Mouse (Mus musculus) ZHBTc4 (cell line): Measurements from ENCODE around the gene Stmnd1.
"Not testable (repeated sequence)": the region's sequence is repeated elsewhere in the genome, so short reads cannot be mapped to it uniquely, and the experiment has no call there.

Experiments
- DNase-seq: peaks from one replicate; pipeline ENCODE4 v3.0.0-alpha.2; 2011; ENCODE audit warnings: low read depth, low spot score

The Stmnd1 gene

DNA sequence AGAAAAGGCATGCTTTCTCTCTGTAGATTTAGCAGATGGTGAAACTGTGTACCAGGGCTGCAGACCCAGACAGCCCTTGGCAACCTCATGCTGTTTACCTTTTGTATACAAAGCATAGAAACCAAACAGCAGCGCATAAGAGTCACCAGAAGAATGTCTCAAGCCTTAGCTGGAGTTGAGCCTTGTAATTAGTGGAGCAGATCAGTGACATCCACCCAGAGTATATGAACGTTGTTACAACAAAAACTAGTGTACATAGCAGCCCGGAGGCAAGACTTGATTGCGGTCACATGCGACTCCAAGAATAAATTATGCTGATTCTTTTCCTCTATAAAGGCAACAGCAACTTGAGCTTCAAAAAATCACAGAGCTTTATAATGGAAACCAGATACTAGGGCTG is 14.9 kb downstream of the Stmnd1 start:
- DNase-seq, result no peak

DNA sequence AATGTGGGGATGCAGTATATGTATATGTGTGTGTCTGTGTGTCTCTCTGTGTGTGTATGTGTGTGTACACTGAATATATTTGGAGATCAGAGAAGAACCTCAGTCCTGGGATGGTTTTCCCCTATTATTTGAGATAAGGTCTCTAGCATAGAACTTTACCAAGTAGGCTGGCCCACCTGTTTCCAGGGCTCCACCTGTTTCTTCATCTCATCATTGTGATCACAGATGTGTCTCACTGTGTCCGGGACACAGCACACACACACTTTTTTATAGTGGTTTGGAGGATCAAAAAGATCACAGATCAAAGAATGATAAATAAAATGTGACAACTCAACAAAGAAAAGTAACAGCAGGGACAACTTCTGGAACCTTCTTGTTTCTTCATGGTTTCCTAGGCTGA is 17.0 kb downstream of the Stmnd1 start:
- no peak for DNase-seq

DNA sequence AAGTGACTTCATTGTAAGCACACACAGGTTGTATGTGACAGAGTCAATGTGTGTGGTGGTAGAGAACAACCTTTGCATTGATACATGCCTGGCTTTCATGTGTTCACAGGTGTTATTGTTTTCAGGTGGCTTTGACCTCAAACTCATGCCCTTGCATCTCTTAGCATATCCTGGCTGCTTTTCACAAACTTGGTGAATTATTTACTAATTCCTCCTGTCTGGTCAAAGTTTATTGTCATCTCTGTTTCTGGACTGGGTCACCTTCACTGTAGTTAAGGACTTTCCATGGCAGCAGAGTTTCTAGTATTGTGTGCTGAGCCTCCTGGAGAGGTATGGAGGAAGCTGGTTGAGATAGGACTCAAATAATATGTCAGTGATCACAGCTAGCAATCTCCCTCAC is 20.8 kb downstream of the Stmnd1 start:
- no peak for DNase-seq

DNA sequence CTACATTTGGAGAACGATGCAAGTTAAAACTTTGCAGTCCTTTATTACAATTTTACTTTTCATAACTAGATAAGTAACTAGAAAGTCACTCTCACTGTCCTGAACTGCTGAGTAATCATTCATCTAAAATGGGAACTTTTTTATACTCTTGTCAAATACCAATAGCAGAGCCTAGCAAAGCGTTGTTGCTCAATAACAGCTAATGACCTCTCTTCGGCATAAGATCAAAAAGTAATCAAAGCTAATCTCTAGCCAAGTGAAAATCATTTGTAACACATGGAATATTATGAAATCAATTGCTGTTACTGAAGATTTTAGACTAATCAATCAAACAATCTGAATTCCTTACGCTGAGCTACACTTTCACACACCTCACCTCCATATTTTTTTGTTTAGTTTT is 24.2 kb downstream of the Stmnd1 start:
- no peak for DNase-seq

DNA sequence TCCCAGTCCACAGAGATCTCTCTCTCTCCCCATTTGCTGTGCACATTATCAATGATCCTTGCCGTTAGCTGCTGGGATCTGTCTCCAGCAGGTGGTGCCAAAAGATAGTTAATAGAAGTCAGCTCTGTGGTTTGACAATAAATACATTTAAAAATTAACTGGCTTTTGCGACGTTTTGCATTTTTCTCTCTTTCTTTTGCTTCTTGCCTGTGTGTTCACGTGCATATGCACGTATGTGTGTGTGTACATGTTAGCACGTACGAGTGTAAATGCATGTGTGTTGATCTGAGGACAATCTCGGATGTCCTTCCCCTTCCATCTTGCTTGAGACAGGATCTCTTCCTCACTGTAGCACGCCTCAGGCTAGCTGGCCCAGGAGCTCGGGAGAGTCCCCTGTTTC is 37.3 kb downstream of the Stmnd1 start:
- peak; percentile 60 for DNase-seq

DNA sequence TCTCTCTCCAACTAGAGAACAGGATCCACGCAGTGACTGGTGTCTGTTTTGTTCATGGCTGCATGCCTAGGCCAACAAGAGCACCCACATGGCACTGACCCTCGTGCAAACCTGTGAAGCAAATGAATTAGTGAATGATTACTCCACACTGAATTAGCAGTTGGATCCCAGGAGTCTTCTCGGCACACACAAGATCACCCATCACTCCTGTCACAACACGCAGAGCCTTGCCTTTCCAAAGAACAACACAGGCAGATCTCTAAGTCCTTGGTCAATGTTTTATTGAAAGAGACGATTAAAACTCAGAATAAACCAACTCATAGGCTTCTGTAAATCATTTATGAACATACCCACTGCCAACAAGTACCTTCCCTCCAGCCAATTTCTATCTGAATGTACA is 39.7 kb downstream of the Stmnd1 start:
- no peak for DNase-seq

DNA sequence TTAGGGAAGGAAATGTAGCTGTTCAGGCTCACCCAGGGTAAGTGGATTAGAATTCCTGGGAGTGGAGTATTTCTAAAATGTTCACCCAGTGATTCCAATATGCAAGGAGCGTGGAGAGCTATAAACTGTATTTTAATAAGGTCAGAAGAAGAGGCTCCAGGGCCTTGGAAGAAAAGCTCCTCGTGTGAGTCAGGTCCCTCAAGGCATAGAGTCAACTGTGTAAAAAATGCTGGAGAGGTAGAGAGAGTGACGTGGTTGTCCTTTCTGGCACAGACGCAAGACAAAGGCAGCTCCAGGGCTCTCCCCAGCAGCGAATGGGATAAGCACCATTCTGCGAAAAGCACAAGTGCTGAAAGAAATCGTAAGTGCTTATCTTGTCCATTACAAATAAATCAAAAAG is 41.6 kb downstream of the Stmnd1 start:
- DNase-seq, result no peak

DNA sequence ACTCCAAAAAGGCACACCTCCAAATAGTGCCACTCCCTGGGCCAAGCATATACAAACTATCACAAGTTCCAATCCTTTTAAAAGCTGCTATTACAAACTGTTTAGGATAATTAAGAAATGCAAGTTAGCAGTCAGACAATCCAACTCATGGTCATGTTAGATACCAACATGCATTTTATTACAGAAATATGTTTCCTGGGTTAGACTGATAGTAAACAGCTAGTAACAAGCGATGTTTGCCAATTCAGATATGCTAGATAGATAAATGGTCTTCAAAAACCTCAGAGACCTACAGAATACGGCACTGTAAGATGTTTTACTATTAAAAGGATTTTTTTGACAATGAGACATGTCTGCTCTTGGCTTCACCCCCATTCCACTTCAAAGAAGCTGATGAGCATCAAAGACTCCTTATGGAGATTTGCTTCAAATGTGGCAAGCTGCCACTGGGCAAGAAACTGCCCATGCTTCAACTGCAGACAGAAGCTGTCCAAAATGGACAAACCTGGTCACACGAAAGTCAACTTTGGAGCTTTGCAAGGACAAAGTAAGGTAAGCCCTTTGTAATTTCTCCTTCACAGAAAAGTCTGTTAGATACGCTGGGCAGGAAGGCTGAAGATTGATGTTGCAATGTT is 52.9 kb downstream of the Stmnd1 start:
- DNase-seq, result no peak

DNA sequence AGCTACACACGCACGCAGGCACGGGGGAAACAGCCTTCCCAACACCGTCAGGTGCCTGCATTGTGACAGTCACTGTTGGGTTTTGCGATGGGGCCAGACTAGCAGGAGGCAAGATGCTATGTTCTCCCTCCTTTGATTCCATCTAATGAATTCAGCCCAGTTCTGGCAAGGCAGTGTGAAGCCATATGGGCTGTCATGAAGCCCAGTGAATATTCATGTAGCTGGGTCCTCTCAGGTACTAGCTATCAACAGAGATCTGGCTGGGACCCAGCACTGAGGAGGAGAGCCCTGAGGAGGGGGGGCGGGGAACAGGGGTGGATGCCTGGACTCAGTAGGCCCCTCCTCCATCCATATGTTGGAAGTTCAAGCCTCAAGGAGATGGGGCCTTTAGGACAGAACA is 61.5 kb downstream of the Stmnd1 start:
- DNase-seq, result no peak

DNA sequence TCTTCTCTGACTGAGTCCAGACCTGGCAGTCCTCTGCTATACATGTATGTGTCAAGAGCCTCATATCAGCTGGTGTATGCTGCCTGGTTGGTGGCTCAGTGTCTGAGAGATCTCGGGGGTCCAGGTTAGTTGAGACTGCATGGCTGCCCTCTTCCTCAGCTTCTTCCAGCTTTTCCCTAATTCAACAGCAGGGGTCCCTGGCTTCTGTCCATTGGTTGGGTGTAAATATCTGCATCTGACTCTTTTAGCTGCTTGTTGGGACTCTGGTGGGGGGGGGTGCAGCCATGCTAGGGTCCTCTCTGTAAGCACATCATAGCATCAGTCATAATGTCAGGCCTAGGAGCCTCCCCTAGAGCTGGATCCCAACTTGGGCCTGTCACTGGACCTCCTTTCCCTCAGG is 62.8 kb downstream of the Stmnd1 start:
- not testable (repeated sequence) for DNase-seq

DNA sequence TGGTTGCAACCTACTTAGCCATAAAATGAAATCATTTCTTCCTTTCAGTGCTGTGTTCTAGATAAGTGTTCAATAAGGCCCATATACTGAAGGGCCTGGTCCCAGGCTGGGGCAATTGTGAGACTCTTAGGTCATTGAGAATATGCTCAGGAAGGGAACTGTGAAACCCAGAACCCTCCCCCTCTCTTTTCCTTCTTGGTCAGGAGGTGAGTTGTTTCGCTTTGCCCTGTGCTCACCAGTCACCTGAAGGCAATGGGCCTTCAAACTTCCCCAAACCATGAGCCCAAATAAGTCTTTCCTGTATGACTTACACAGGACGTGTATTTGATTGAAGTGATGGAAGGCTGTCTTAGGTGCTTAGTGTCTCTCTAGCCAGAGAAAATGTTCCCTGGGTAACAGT is 64.3 kb downstream of the Stmnd1 start:
- DNase-seq, result no peak

DNA sequence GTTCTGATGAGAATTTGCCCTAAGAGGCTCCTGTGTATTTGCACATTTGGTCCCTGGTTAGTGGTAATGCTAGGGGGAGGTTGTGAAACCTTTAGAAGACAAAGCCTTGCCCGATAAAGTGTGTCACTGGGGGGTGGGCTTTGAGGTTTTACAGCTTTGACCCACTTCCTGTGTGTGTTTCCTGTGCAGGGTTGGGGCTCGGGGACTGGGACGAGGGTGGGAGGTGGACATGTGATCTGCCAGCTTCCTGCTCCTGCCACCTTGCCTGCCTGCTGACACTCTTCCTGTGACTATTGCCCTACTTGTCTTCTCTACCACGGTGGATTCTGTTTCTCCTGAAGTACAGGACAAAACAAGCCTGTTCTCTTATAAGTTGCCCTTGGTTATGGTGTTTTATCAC is 66.4 kb downstream of the Stmnd1 start:
- DNase-seq, result no peak

DNA sequence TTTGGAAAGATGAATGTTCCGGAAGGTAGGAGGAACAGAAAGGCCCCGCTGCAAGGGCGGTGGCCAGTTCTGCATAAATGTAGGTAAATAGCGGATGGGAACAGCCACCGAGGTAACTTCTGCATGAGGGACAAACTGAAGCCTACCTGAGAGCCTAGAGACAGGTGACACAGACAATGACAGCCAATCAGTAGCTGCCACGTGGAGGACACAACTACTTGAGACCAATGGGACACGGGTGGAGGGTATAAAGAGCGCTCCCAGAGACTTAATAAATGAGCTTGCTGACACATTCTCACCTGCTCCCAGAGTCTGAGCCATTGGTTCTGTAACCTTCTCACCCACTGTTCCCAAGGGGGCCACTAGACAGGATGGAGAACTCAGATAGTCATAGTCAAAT is 67.1 kb downstream of the Stmnd1 start:
- no peak for DNase-seq

DNA sequence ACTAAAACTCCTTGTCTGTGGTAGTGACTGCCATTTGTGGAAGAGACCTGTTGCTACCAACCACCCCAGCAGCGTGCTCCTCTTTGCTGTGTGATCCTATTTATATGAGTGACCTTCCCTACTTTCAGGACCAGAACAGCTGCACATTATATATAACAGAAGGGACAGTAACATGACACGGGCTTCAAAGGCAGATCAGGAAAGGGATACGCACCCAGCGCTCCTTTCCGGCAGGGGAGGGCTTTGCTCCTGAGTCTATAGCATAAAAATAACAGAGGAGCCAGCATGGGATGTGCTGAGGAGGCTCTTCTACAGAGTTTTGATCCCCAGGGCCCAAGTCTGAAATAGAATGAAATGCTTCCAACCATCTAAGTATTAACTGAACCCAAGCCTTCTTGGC is 67.9 kb downstream of the Stmnd1 start:
- DNase-seq, result no peak

DNA sequence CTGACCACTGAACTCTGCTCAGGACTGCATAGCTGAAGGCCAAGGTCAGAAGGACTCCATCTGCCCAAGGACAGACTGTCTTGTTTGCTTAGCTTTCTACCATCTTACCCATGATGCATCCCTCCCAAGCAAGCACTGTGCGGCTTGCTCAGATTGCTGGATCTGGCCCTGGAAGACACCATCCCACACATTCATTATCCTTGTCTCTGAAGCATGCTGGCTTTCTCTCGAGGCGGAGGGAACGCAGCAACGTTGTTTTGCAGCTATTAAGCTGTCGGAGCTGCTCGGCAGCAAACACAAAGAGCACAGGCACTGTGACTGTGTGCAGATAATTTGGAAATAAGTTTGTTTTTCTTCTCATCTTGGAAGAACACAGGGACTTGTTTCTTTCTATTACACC is 69.7 kb downstream of the Stmnd1 start:
- no peak for DNase-seq

DNA sequence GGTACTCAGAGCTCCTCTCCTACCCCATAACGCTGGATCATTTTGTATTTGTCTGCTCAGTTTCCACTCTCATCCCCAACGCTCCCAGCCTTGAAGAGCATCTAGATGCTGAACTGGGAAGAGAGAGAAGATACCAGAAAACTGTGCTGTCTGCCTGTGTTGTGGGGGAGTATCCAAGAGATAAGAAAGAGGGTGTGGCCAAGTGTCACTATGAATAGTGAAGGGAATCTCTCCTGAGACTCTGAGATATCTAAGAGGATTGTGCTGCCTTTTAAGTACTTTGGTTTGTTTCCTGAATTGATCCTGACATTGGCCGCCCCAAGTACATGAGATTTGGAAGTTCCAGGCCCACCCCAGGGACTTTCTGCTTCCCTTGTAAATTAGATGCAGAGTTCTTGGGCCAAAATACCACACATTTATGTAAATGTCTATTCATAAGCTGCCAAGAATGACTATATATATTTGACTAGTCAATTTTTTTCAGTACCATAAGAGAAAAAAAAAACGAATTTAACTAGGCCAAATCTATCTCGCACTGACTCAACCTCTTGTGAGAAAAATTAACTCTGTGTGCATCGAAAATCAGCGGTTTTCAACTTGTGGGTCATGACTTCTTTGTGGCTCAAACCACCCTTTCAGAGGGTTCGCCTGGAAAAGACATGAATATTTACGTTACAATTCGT is 73.5 kb downstream of the Stmnd1 start:
- no peak for DNase-seq

DNA sequence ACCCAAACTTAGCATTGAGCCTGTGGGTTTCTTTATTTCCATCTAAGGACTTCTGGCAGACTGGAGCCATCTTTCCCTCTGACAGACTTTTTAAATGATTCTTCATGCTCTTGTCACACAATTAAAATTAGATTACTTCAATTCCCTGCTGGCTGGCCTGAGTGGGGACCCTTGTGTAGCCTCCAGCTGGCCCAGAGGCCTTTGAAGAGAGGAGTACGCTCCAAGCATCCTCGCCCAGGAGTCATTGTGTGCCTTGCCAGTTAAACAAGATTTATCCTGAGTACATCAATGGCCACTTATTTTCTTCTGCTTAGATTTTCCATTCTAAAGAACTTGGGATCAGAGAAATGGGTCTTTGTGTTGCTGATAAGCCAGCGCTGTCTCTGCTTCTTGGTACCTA is 76.1 kb downstream of the Stmnd1 start:
- no peak for DNase-seq
